Mouse (Mus musculus): ENCODE data around the gene Psmc5. TPM values are rescaled to one million over a fixed set of nuclear protein-coding genes. Genes with fewer than 3 reads are reported as not detected.
A peak's percentile ranks its signal among the peaks of the same experiment; 100 is the strongest.

The Psmc5 gene
- polyA plus RNA-seq, 1 experiment: 165 TPM

DNA sequence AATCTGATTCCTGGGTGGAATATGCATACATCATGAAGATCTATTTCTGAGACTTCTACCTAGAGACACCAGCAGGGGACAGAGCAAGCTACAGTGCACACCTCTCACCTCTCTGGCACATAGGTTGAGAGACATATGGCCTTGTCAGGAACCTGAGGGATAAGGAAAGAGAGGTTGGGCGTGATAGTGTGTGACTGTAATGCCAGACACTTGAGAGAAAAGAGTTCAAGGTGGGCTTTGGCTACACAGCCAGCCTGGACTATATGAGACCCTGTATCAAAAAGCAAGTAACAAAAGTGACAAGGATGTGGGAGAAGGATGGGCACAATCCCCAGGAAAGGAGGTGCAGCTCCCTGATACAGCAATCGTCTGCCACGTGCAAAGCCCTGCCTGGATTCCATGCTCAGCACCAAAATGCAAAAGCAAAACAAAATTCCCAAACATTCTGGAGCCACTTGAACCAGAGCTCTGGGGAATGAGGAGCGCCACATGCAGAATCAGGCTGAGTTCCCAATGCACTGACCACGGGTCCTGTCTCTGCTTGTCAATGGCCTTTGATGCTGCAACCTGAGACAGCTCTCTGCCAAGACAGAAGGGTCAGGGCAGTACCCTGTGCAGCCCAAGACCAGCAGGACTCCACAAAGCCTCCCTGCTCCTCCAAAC is 15.3 kb downstream of the Psmc5 start:
- no peak for TF ChIP-seq CTCF (IDR thresholded peaks at IDR 0.05; ENCODE audit: borderline replicate concordance, extremely low read depth, insufficient read depth, insufficient read length)
- TF ChIP-seq POLR2A (IDR thresholded peaks at IDR 0.05; ENCODE audit: borderline replicate concordance, extremely low read depth, insufficient read depth, insufficient read length, poor library complexity, severe bottlenecking): no peak

DNA sequence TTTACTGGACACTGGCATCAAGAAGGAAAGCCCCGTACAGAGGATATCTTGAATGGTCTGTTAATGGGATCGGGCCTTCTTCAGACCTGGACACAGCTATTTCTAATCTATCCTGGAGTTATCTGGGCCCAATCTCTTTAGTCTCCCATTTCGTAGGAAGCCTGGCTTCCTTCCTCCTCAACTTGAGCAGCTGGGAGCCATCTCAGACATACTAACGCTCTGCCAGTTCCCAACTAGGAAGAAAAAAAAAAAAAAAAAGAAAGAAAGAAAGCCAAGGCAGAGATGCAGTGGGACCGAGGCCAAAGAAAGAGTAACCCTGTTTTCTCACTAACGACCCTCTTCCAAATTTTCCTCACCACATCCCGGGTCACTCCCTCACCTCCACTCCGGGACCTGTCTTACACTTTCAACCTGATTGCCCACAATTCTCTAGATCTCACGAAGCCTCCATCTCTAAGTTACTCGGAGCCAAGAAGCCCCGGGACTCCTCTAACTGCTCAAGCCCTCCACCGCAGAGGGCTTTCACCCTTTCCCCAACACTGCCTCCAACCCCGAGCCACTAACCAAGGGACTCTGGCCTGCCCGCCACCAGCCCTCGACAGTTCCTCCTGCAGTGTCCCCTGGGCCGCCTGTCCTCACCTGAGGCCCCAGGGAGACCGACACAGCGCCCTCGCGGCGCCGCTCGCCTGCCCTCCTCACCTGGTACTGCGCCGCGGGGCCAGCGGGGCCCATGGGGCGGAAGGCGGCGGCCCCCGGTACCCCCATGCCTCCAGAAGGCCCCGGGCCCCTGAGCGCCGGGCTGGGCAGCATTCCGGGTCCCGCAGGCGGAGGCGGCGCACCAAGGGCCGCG is 16.1 kb downstream of the Psmc5 start:
- peak; percentile 46 for DNase-seq (ENCODE audit: low read depth)
- TF ChIP-seq POLR2A (IDR thresholded peaks at IDR 0.05; ENCODE audit: borderline replicate concordance, extremely low read depth, insufficient read depth, insufficient read length, poor library complexity, severe bottlenecking) (no peak), CTCF (IDR thresholded peaks at IDR 0.05; ENCODE audit: borderline replicate concordance, extremely low read depth, insufficient read depth, insufficient read length) (no peak)

More for the DNA sequence above, 15.3 kb downstream of the Psmc5 start:
- DNase-seq (ENCODE audit: low read depth): no peak

DNA sequence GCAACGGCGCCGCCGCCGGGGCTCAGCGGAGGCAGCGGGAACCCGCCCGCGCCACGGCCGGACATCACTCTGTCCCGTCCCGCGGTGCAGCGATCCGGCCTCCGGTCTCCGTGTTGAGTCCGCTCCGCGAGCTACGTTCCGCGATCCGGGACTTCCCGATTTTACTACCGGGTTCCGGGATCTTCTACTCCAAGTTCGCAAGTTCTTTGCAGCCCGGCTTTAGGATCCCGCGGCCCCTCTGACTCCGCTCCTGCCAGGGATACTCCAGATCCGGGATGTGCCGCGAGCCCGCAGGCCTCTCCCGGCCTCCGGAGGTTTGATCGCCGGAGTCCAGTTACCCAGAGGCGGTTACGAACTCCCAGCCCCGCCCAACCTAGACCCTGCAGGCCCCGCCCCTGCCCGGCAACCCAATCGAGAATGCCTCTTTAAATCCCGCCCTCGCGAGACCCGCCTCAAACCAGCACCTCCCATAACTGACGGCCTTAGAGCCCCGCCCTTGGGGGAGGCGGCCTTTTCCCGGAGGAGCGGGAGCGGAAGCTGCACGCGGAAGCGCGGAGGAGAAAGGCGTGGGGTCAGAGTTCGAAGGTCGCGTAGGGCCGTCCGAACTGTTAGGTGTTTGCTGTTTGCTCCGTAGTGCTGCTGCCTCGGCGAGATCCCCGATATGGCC is 16.8 kb downstream of the Psmc5 start, which contains the start of gene Smarcd2:
TSS of gene Smarcd2 (minus strand) at position 329 of the 667 bp plus-strand sequence.
- TF ChIP-seq POLR2A (IDR thresholded peaks at IDR 0.05; ENCODE audit: borderline replicate concordance, extremely low read depth, insufficient read depth, insufficient read length, poor library complexity, severe bottlenecking): peak; percentile 31; the same call in 1 of the 2 replicates
- TF ChIP-seq CTCF (IDR thresholded peaks at IDR 0.05; ENCODE audit: borderline replicate concordance, extremely low read depth, insufficient read depth, insufficient read length): no peak
- peak; percentile 100 for DNase-seq (ENCODE audit: low read depth)

DNA sequence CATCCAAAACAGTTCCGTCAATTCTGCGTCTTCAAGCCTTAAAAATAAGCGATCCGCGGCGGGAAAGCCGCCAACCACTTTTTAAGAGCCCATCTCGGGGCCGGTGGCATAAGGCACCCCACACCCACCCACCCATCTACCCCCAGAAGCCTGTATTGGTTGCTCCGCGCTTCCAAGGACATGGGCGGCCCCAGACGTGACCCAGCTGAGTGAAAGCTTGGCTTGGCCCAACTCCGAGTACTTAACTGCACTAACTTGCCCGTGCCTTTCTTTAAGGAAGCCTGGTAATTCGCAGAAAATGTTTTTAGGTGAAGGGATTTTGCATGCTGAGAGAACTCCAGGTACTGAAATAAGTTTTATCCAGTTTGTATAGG is 17.3 kb downstream of the Psmc5 start:
- no peak for TF ChIP-seq POLR2A (IDR thresholded peaks at IDR 0.05; ENCODE audit: borderline replicate concordance, extremely low read depth, insufficient read depth, insufficient read length, poor library complexity, severe bottlenecking)
- TF ChIP-seq CTCF (IDR thresholded peaks at IDR 0.05; ENCODE audit: borderline replicate concordance, extremely low read depth, insufficient read depth, insufficient read length): no peak
- no peak for DNase-seq (ENCODE audit: low read depth)

DNA sequence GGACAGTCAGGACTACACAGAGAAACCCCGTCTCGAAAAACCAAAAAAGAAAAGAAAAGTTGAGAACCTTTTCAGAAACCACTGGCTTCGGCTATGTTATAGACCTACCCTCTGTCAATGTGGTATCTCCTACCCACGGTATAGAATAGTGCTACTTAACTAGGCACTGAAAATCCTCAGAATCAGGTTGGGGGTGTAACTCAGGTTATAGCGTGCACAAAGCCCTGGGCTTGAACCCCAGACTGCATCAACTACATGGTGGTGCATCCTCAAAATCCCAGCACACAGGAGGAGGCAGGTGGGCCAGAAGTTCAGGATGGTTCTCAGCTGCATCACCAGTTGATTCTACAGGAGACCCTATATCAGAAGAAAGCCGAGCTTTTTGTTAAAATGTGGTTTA is 17.9 kb downstream of the Psmc5 start:
- TF ChIP-seq CTCF (IDR thresholded peaks at IDR 0.05; ENCODE audit: borderline replicate concordance, extremely low read depth, insufficient read depth, insufficient read length) (no peak), POLR2A (IDR thresholded peaks at IDR 0.05; ENCODE audit: borderline replicate concordance, extremely low read depth, insufficient read depth, insufficient read length, poor library complexity, severe bottlenecking) (no peak)
- no peak for DNase-seq (ENCODE audit: low read depth)

DNA sequence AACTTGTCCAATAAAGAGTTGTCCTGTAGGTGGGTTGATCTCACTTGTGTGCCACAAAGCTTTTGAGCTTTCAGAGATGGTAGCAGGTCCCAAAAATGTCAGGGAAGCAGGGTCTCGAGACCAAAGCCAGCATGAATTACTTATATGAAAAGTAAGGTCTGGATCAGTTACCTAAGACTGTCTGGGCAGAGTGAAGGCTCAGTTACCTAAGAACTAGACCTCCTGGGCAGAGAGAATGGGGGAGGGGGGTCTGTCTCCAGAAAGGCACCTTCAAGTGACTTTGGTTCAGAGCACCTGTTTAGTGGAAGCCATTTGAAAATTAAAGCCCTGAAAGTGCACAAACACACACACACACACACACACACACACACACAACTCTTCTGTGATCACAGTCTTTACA is 18.4 kb downstream of the Psmc5 start:
- no peak for TF ChIP-seq CTCF (IDR thresholded peaks at IDR 0.05; ENCODE audit: borderline replicate concordance, extremely low read depth, insufficient read depth, insufficient read length)
- TF ChIP-seq POLR2A (IDR thresholded peaks at IDR 0.05; ENCODE audit: borderline replicate concordance, extremely low read depth, insufficient read depth, insufficient read length, poor library complexity, severe bottlenecking): no peak
- DNase-seq (ENCODE audit: low read depth): no peak

DNA sequence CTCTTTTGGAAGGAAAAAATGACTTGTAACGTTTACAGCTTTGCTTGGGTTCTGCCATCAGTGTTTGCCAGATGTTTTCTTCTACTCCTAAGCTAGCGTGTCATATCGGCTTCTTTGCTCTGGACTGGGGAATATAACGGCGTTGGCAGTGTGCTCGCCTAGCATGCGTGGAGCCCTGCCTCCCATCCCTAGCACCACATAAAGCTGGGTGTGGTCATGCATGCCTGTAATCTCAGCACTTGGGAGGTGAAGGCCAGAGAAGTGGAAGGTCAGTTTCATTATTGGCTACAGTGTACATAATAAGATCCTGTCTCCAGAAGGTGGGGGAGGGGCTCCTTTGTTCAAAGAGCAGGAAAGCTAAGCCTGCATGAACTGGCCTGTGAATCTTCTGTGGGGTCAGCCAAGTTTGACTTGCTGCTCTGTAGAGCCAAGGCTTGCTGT is 19.0 kb downstream of the Psmc5 start:
- DNase-seq (ENCODE audit: low read depth): peak; percentile 13
- TF ChIP-seq CTCF (IDR thresholded peaks at IDR 0.05; ENCODE audit: borderline replicate concordance, extremely low read depth, insufficient read depth, insufficient read length): no peak
- TF ChIP-seq POLR2A (IDR thresholded peaks at IDR 0.05; ENCODE audit: borderline replicate concordance, extremely low read depth, insufficient read depth, insufficient read length, poor library complexity, severe bottlenecking): no peak

DNA sequence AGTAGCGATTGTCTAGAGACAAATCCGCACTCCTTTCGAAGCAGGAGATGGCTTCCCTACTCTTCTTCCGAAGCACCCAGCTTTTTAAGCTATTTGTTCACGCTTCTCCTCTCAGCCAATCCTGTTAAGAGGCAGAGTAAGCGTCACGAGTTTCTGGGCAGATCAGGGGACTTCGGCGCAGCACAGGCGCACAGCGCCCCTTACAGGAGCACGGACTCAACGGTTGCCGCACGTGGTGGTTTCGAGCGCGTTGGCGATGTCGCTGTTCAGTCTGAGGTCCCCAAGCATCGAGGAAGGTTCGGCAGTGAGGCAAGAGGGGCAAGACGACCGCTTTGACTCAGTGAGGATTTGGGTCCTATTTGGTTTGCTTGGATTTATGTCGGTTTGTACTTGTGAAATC is 20.5 kb downstream of the Psmc5 start, which contains the start of gene Tcam1:
TSS of gene Tcam1 (plus strand) at position 219 of the 400 bp plus-strand sequence.
- no peak for TF ChIP-seq POLR2A (IDR thresholded peaks at IDR 0.05; ENCODE audit: borderline replicate concordance, extremely low read depth, insufficient read depth, insufficient read length, poor library complexity, severe bottlenecking)
- peak; percentile 79 for TF ChIP-seq CTCF (IDR thresholded peaks at IDR 0.05; ENCODE audit: borderline replicate concordance, extremely low read depth, insufficient read depth, insufficient read length)
- peak; percentile 98 for DNase-seq (ENCODE audit: low read depth)

DNA sequence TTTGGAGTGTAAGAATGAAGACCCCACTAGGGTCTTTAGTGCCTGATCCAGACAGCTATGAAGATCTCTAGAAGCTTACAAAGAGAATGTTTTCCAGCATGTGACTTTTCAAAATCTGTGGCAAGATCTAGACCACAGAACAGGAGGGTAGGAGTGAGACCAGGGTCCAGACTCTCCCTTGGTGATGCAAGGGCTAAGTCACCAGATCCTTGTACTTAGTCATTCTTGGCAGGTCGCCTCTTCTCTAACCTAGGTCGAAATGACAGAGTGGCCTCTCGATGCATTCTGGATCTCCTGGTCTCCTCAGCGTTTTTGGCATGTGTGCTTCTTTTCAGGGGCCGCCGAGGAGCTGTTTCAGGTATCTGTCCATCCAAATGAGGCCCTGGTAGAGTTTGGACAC is 26.5 kb downstream of the Psmc5 start:
- DNase-seq (ENCODE audit: low read depth): no peak
- TF ChIP-seq CTCF (IDR thresholded peaks at IDR 0.05; ENCODE audit: borderline replicate concordance, extremely low read depth, insufficient read depth, insufficient read length) (no peak), POLR2A (IDR thresholded peaks at IDR 0.05; ENCODE audit: borderline replicate concordance, extremely low read depth, insufficient read depth, insufficient read length, poor library complexity, severe bottlenecking) (no peak)

DNA sequence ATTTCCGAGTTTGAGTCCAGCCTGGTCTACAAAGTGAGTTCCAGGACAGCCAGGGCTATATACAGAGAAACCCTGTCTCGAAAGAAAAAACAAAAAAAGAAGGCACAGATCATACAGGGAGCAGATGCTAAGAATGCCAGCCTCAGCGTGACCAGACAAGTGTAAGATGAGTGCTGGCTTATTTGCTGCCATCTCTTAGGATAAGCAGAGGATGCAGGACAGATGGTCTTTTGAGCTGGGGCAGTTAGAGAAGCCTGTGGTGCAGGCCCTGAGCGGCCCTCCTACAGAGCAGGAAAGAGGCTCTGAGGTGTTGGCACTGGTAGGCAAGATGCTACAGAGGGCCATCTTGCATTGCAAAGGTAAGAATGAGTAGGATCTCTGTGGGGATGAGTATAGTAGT is 27.4 kb downstream of the Psmc5 start:
- no peak for DNase-seq (ENCODE audit: low read depth)
- TF ChIP-seq POLR2A (IDR thresholded peaks at IDR 0.05; ENCODE audit: borderline replicate concordance, extremely low read depth, insufficient read depth, insufficient read length, poor library complexity, severe bottlenecking) (no peak), CTCF (IDR thresholded peaks at IDR 0.05; ENCODE audit: borderline replicate concordance, extremely low read depth, insufficient read depth, insufficient read length) (no peak)

DNA sequence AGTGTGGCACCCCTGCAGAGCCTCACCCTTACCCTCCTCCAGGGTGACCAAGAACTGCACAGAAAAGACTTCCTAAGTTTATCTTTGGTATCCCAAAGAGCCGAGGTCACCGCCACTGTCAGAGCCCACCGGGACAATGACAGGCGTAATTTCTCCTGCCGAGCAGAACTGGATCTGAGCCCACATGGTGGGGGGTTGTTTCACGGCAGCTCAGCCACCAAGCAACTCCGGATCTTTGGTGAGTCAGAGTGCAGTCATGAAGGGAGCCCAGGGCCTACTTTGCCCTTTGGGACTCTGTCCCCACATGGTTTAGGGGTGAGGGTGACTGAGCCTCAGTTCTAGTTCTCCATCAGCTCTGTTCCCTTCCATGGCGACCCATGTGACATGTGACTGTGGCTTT is 28.2 kb downstream of the Psmc5 start:
- DNase-seq (ENCODE audit: low read depth): no peak
- TF ChIP-seq CTCF (IDR thresholded peaks at IDR 0.05; ENCODE audit: borderline replicate concordance, extremely low read depth, insufficient read depth, insufficient read length) (no peak), POLR2A (IDR thresholded peaks at IDR 0.05; ENCODE audit: borderline replicate concordance, extremely low read depth, insufficient read depth, insufficient read length, poor library complexity, severe bottlenecking) (no peak)
